Mouse (Mus musculus) layer of hippocampus, adult 2 months (tissue): ENCODE measurements around the gene Iqgap1. TPM values are rescaled to one million over a fixed set of nuclear protein-coding genes. Genes with fewer than 3 reads are reported as not detected.

Experiments used
- DNase-seq, 2 experiments: peaks; one replicate each; pipeline ENCODE4 v3.0.0; 2022; ENCODE audit warnings: low spot score in 2 of 2
- H3K27ac ChIP-seq: fragments of 200-600 bp; 2 replicates; pipeline ENCODE4 v1.8.1; 2022
- H3K4me3 ChIP-seq: fragments of 200-600 bp; 2 replicates; pipeline ENCODE4 v1.8.1; 2022; ENCODE audit warnings: mild to moderate bottlenecking
- CTCF ChIP-seq: fragments of 200-600 bp; conservative IDR thresholded peaks from 2 replicates; pipeline ENCODE4 v1.8.1; 2022; ENCODE audit warnings: antibody characterized with exemption, mild to moderate bottlenecking, moderate library complexity
- total RNA-seq, 2 experiments: library from RNA; stranded (reverse); gene quantifications; 2 replicates each; pipeline ENCODE4 v1.2.3; 2021

Iqgap1 gene
- total RNA-seq, 2 experiments from 2014 or later = 19.4 to 21.6 TPM

- Histone ChIP-seq H3K4me3 (no peak overlapping the region), H3K27ac (no peak overlapping the region)
- no peak for TF ChIP-seq CTCF
- DNase-seq = no peak
Observed at GRCm38 (mm10) chr7:80697859-80698258, 127.9 kb downstream of the Iqgap1 start.

GRCm38 (mm10) chr7:80696903-80697302 lies 128.9 kb downstream of the Iqgap1 start:
- no peak overlapping the region for H3K4me3 ChIP-seq
- no peak for DNase-seq
- no peak overlapping the region for H3K27ac ChIP-seq
- no peak for TF ChIP-seq CTCF

- H3K27ac ChIP-seq = no peak overlapping the region
- no peak overlapping the region for H3K4me3 ChIP-seq
- no peak for TF ChIP-seq CTCF
- no peak for DNase-seq
Observed at GRCm38 (mm10) chr7:80696334-80696733, 129.4 kb downstream of the Iqgap1 start.

GRCm38 (mm10) chr7:80692472-80692871 lies 133.3 kb downstream of the Iqgap1 start:
- Histone ChIP-seq H3K4me3 (no peak overlapping the region), H3K27ac (no peak overlapping the region)
- no peak for DNase-seq
- TF ChIP-seq CTCF = no peak

GRCm38 (mm10) chr7:80691131-80691530 lies 134.6 kb downstream of the Iqgap1 start:
- H3K27ac ChIP-seq = peak overlapping the region; percentile 62; the same call in 1 of the 2 replicates
- TF ChIP-seq CTCF = no peak
- DNase-seq = peak; percentile 39 to 81

GRCm38 (mm10) chr7:80689221-80689591 lies 136.6 kb downstream of the Iqgap1 start:
- H3K4me3 ChIP-seq = peak overlapping the region; percentile 73
- peak; percentile 29 to 34 for DNase-seq
- H3K27ac ChIP-seq = peak overlapping the region; percentile 92
- TF ChIP-seq CTCF = no peak

More at GRCm38 (mm10) chr7:80691131-80691530, 134.6 kb downstream of the Iqgap1 start:
- H3K4me3 ChIP-seq = no peak overlapping the region

- peak; percentile 10 to 53 for DNase-seq
- peak within 1 kb of the TSS; percentile 73 for H3K4me3 ChIP-seq
- TF ChIP-seq CTCF = no peak; the same call in 1 of the 2 replicates
- H3K27ac ChIP-seq = peak within 1 kb of the TSS; percentile 92
Observed at GRCm38 (mm10) chr7:80688556-80689220, 137.1 kb downstream of the Iqgap1 start, which contains the start of gene Crtc3. Crtc3 (minus strand) TSS chr7:80688877.

GRCm38 (mm10) chr7:80687721-80688555 lies 137.8 kb downstream of the Iqgap1 start:
- H3K27ac ChIP-seq = peak overlapping the region; percentile 92
- TF ChIP-seq CTCF = peak; percentile 54
- peak overlapping the region; percentile 73 for H3K4me3 ChIP-seq
- DNase-seq = peak; percentile 54 to 70

GRCm38 (mm10) chr7:80685639-80686038 lies 140.1 kb downstream of the Iqgap1 start:
- TF ChIP-seq CTCF = no peak
- H3K4me3 ChIP-seq = no peak overlapping the region
- H3K27ac ChIP-seq = no peak overlapping the region

GRCm38 (mm10) chr7:80682630-80683029 lies 143.1 kb downstream of the Iqgap1 start:
- no peak for TF ChIP-seq CTCF
- no peak overlapping the region for H3K27ac ChIP-seq
- H3K4me3 ChIP-seq = no peak overlapping the region
- DNase-seq = no peak

More at GRCm38 (mm10) chr7:80685639-80686038, 140.1 kb downstream of the Iqgap1 start:
- no peak for DNase-seq

- DNase-seq = no peak
- Histone ChIP-seq H3K4me3 (no peak overlapping the region), H3K27ac (no peak overlapping the region)
- TF ChIP-seq CTCF = no peak
Observed at GRCm38 (mm10) chr7:80680218-80680847, 145.4 kb downstream of the Iqgap1 start.

GRCm38 (mm10) chr7:80672323-80672722 lies 153.5 kb downstream of the Iqgap1 start:
- DNase-seq = no peak
- TF ChIP-seq CTCF = no peak
- H3K4me3 ChIP-seq = no peak overlapping the region

GRCm38 (mm10) chr7:80670889-80671288 lies 154.9 kb downstream of the Iqgap1 start:
- no peak for TF ChIP-seq CTCF
- no peak for DNase-seq
- Histone ChIP-seq H3K4me3 (no peak overlapping the region), H3K27ac (no peak overlapping the region)

More at GRCm38 (mm10) chr7:80672323-80672722, 153.5 kb downstream of the Iqgap1 start:
- H3K27ac ChIP-seq = no peak overlapping the region
